Mouse (Mus musculus) C2C12 (cell line): ENCODE results near the gene Neurl3. TPM values are rescaled to one million over a fixed set of nuclear protein-coding genes. Genes with fewer than 3 reads are reported as not detected.

Experiments
- H3K27me3 ChIP-seq: one replicate; pipeline ENCODE4 v1.6.1; 2011; ENCODE audit not compliant: control insufficient read depth, insufficient read depth, insufficient read length
- H3K36me3 ChIP-seq: one replicate; pipeline ENCODE4 v1.6.1; 2011; ENCODE audit not compliant: control insufficient read depth, insufficient read depth
- H3K4me3 ChIP-seq: one replicate; pipeline ENCODE4 v1.5.1; 2011; ENCODE audit warnings: mild to moderate bottlenecking, control low read depth; ENCODE audit not compliant: poor library complexity, insufficient read depth, severe bottlenecking
- H3K79me2 ChIP-seq: one replicate; pipeline ENCODE4 v1.6.1; 2011; ENCODE audit not compliant: control insufficient read depth, insufficient read depth
- H3K79me3 ChIP-seq: one replicate; pipeline ENCODE4 v1.6.1; 2011; ENCODE audit warnings: low read depth, control low read depth
- H3ac ChIP-seq: one replicate; pipeline ENCODE3; 2011; ENCODE audit warnings: low read depth; ENCODE audit not compliant: control insufficient read depth, insufficient read length
- CEBPB ChIP-seq: IDR thresholded peaks from one replicate; pipeline ENCODE4 v1.6.1; 2011; ENCODE audit warnings: low read depth, mild to moderate bottlenecking, control low read depth, moderate library complexity
- CTCF ChIP-seq: IDR thresholded peaks from one replicate; pipeline ENCODE4 v1.5.1; 2011; ENCODE audit not compliant: control insufficient read depth, insufficient read depth, insufficient read length
- FOSL1 ChIP-seq: IDR thresholded peaks from one replicate; pipeline ENCODE4 v1.8.0; 2011; ENCODE audit warnings: mild to moderate bottlenecking, low read length; ENCODE audit not compliant: poor library complexity, insufficient read depth, severe bottlenecking
- MAX ChIP-seq: IDR thresholded peaks from one replicate; pipeline ENCODE4 v1.6.1; 2011; ENCODE audit warnings: mild to moderate bottlenecking, control low read depth
- MYOD1 ChIP-seq: IDR thresholded peaks from one replicate; pipeline ENCODE4 v1.6.1; 2011; ENCODE audit warnings: low read depth; ENCODE audit not compliant: control insufficient read depth, insufficient read length
- MYOG ChIP-seq: IDR thresholded peaks from one replicate; pipeline ENCODE4 v1.6.1; 2011; ENCODE audit not compliant: control insufficient read depth, insufficient read length; ENCODE audit errors: extremely low read depth
- USF1 ChIP-seq: IDR thresholded peaks from one replicate; pipeline ENCODE4 v1.6.1; 2011; ENCODE audit warnings: low read depth, mild to moderate bottlenecking, control low read depth, moderate library complexity
- polyA plus RNA-seq: library from polyadenylated mRNA; unstranded; fragments of >200 nt; fragmentation: generic; extraction: Trizol; gene quantifications from one replicate; pipeline ENCODE4 v1.2.1, GENCODE M21; 2012; ENCODE audit warnings: missing spikeins

Neurl3 gene
- polyA plus RNA-seq, 1 experiment: 1.7 TPM

DNA sequence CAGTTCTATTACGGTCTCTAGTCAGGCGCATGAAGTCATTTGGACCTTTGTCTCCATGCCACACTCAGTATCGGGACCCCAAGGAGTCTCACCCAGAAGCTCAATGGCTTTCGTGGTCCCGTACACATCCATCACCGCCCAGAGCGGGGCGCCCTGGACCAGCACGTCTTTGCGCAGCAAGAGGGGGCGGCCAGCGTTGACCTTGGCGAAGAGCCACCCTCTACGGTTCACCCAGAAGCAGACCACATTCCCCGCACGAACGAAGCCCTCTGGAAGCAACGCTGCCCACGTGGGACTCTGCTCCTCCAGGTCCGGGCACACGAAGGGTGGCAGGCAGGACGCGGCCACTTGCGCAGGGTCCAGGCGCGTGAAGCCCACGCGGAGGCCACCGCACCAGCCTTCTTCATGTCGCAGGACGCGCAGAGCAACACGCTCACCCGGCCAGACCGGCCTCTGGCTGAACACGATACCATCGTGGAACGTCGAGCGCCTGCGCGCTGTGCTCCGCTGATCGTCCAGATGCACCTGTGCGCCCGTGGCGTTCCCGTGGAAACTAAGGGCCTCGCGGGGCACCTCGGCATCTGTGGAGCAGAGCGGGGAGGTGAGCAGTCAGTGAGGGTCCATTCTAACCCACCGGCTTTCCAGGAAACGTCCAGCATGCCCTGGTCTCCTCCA lies 5.2 kb downstream of the Neurl3 start:
- no peak overlapping the region for H3ac ChIP-seq
- no peaks in the 10 kb centered on the region for H3K36me3 ChIP-seq
- H3K79me3 ChIP-seq: no peaks in the 10 kb centered on the region
- H3K4me3 ChIP-seq: no peak overlapping the region
- H3K27me3 ChIP-seq: no peaks in the 10 kb centered on the region
- no peaks in the 10 kb centered on the region for H3K79me2 ChIP-seq
- no peak for TF ChIP-seq FOSL1
- TF ChIP-seq MYOD1: no peak
- no peak for TF ChIP-seq USF1
- no peak for TF ChIP-seq MAX
- TF ChIP-seq CEBPB: no peak

DNA sequence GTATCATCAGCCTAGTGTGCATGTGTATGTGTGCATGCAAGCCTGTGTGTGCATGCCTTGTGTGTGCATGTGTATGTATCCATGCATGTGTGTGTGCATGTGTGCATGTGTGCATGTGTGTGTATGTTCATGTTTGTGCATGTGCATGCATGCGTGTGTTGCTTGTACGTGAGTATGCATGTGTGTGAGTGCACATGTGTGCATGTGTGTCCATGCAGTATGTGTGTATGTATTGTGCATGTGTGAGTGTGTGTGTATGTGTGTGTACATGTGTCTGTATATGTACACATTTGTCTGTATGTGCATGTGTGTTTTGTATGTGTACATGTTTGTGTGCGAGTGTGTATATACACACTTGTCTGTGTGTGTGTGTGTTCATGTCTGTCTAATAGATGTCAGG lies 6.9 kb downstream of the Neurl3 start:
- no peak for TF ChIP-seq MYOD1
- TF ChIP-seq MYOG: no peak
- TF ChIP-seq CEBPB: no peak
- no peak for TF ChIP-seq CTCF
- TF ChIP-seq USF1: no peak
- no peak for TF ChIP-seq MAX
- no peak for TF ChIP-seq FOSL1
- no peak overlapping the region for H3ac ChIP-seq
- no peaks in the 10 kb centered on the region for H3K27me3 ChIP-seq
- no peaks in the 10 kb centered on the region for H3K79me3 ChIP-seq
- no peaks in the 10 kb centered on the region for H3K36me3 ChIP-seq
- no peaks in the 10 kb centered on the region for H3K79me2 ChIP-seq
- no peak overlapping the region for H3K4me3 ChIP-seq

GRCm38 (mm10) chr1:36266293-36266692 lies 8.2 kb downstream of the Neurl3 start:
- Histone ChIP-seq H3ac (no peak overlapping the region), H3K4me3 (no peak overlapping the region), H3K36me3 (no peaks in the 10 kb centered on the region), H3K27me3 (no peaks in the 10 kb centered on the region), H3K79me3 (no peaks in the 10 kb centered on the region), H3K79me2 (no peaks in the 10 kb centered on the region)
- TF ChIP-seq CTCF: no peak
- no peak for TF ChIP-seq CEBPB
- TF ChIP-seq MAX: no peak
- TF ChIP-seq FOSL1: no peak
- no peak for TF ChIP-seq MYOG
- TF ChIP-seq MYOD1: no peak
- TF ChIP-seq USF1: no peak

GRCm38 (mm10) chr1:36263833-36264488 lies 10.5 kb downstream of the Neurl3 start:
- H3K79me2 ChIP-seq: no peaks in the 10 kb centered on the region
- H3ac ChIP-seq: no peak overlapping the region
- TF ChIP-seq MYOD1 (no peak), MYOG (no peak), CEBPB (no peak), MAX (no peak), USF1 (no peak), FOSL1 (no peak), CTCF (no peak)
- no peaks in the 10 kb centered on the region for H3K79me3 ChIP-seq
- no peak overlapping the region for H3K4me3 ChIP-seq
- no peaks in the 10 kb centered on the region for H3K36me3 ChIP-seq
- H3K27me3 ChIP-seq: no peaks in the 10 kb centered on the region

- no peaks in the 10 kb centered on the region for H3K36me3 ChIP-seq
- H3ac ChIP-seq: no peak overlapping the region
- H3K4me3 ChIP-seq: no peak overlapping the region
- H3K27me3 ChIP-seq: no peaks in the 10 kb centered on the region
- H3K79me2 ChIP-seq: no peaks in the 10 kb centered on the region
- no peak for TF ChIP-seq MAX
- no peak for TF ChIP-seq USF1
- no peak for TF ChIP-seq CEBPB
- TF ChIP-seq MYOD1: no peak
- TF ChIP-seq CTCF: no peak
- TF ChIP-seq FOSL1: no peak
- TF ChIP-seq MYOG: no peak
- no peaks in the 10 kb centered on the region for H3K79me3 ChIP-seq
Observed at GRCm38 (mm10) chr1:36261708-36262504, 12.6 kb downstream of the Neurl3 start.
